Mouse (Mus musculus) kidney, embryonic 14.5 days (tissue): ENCODE data around the gene Cdh7. TPM values are rescaled to one million over a fixed set of nuclear protein-coding genes. Genes with fewer than 3 reads are reported as not detected.

Experiments used
- ATAC-seq: fragments of 200-750 bp; cut with Nextera tagmentation; 2 replicates; pipeline ENCODE4 v1.8.0; 2017; ENCODE audit warnings: moderate number of reproducible peaks, mild to moderate bottlenecking, moderate TSS enrichment, moderate library complexity; ENCODE audit not compliant: low FRiP score, low TSS enrichment
- H3K27ac ChIP-seq: fragments of 300-500 bp; sonication (generic); 2 replicates; pipeline ENCODE4 v1.5.1; 2014; ENCODE audit warnings: low read depth, mild to moderate bottlenecking, low read length, moderate library complexity, mixed read lengths
- H3K27me3 ChIP-seq: fragments of 300-500 bp; sonication (generic); 2 replicates; pipeline ENCODE4 v1.6.1; 2014; ENCODE audit warnings: mild to moderate bottlenecking, low read length; ENCODE audit not compliant: control insufficient read depth, insufficient read depth
- H3K36me3 ChIP-seq: fragments of 300-500 bp; sonication (generic); 2 replicates; pipeline ENCODE4 v1.6.1; 2014; ENCODE audit warnings: low read length, mixed read lengths; ENCODE audit not compliant: control insufficient read depth, insufficient read depth
- H3K4me1 ChIP-seq: fragments of 300-500 bp; sonication (generic); 2 replicates; pipeline ENCODE4 v1.6.1; 2014; ENCODE audit warnings: low read length, mixed read lengths; ENCODE audit not compliant: control insufficient read depth, insufficient read depth
- H3K4me2 ChIP-seq: fragments of 300-500 bp; sonication (generic); replicated peaks from 2 replicates; pipeline ENCODE4 v1.6.1; 2014; ENCODE audit warnings: low read depth, mild to moderate bottlenecking, low read length
- H3K4me3 ChIP-seq: fragments of 300-500 bp; sonication (generic); 2 replicates; pipeline ENCODE4 v1.5.1; 2014; ENCODE audit warnings: mild to moderate bottlenecking, low read length
- H3K9ac ChIP-seq: fragments of 300-500 bp; sonication (generic); 2 replicates; pipeline ENCODE4 v1.6.1; 2014; ENCODE audit warnings: low read depth, mild to moderate bottlenecking, low read length, moderate library complexity
- H3K9me3 ChIP-seq: fragments of 300-500 bp; sonication (generic); 2 replicates; pipeline ENCODE4 v1.6.1; 2016; ENCODE audit warnings: low read length; ENCODE audit not compliant: control insufficient read depth
- WGBS: fragments of 180-500 bp; shearing (Covaris S2); extraction: QIAGEN DNeasy Blood & Tissue Kit; methylation state at CpG from one replicate; pipeline ENCODE4 v1.1.7; 2014; 5-methylcytosine and 5-hydroxymethylcytosine counted together
- polyA plus RNA-seq: library from polyadenylated mRNA; unstranded; fragments of >200 nt; fragmentation: Nextera tagmentation; extraction: Ambion mirVana; gene quantifications from 2 replicates; pipeline ENCODE4 v1.2.1, GENCODE M21; 2014

Gene Cdh7
- polyA plus RNA-seq, 1 experiment from 2014 or later = not detected

DNA sequence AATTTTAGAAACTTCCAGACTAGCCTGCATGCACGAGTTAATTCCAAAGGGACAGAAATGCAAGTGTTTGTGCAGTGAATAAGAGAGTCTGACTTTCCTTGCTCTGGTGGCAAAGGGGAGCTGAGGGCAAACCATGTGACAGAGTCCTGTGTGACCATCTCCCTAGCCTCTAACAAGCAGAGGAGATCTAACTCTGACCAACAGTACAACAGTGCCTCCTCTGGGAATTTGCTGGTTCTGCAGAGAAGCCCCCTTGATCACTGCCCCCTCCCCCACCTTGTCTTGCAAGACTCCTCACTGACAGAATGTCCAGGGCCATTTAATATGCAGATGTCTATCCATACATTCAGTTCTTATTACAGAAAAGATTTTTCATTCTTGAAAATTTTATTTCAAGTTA, 3.2 kb downstream of the Cdh7 start:
- peaks cover 13% of the 10 kb centered on the region for H3K27me3 ChIP-seq
- H3K9me3 ChIP-seq = no peaks in the 10 kb centered on the region
- no peak overlapping the region for H3K4me2 ChIP-seq
- no peak overlapping the region for H3K9ac ChIP-seq
- no peak overlapping the region for H3K4me3 ChIP-seq
- peaks cover 4% of the 10 kb centered on the region; the same call in 1 of the 2 replicates for H3K4me1 ChIP-seq
- H3K36me3 ChIP-seq = no peaks in the 10 kb centered on the region
- WGBS = 6% methylated on average over 1 of the region's 1 CpGs
- no peak overlapping the region for H3K27ac ChIP-seq
- no peak for ATAC-seq

DNA sequence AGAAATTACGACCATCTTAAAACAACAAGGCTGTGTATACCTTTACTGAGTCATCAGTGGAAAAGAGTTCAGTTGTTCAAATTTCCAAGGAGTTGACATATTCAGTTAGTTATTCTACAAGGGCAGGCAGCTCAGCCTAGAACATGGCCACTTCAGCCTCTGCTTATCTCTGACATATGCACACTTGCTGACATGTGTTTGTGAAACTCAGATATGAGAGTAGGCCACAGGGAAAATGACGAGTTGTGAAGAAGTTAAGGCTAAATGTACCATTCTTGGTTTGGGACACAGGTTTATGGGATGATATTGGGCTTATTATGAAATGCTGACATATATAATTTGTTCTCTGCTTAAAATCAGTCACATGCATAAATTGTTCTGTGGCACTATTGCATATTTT, 7.3 kb downstream of the Cdh7 start:
- H3K4me2 ChIP-seq = no peak overlapping the region
- H3K4me1 ChIP-seq = no peaks in the 10 kb centered on the region
- 73% methylated on average over 2 of the region's 2 CpGs for WGBS
- H3K27ac ChIP-seq = no peak overlapping the region
- H3K27me3 ChIP-seq = no peaks in the 10 kb centered on the region; the same call in 1 of the 2 replicates
- H3K9me3 ChIP-seq = no peaks in the 10 kb centered on the region
- no peaks in the 10 kb centered on the region for H3K36me3 ChIP-seq
- H3K9ac ChIP-seq = no peak overlapping the region
- H3K4me3 ChIP-seq = no peak overlapping the region
- ATAC-seq = no peak

DNA sequence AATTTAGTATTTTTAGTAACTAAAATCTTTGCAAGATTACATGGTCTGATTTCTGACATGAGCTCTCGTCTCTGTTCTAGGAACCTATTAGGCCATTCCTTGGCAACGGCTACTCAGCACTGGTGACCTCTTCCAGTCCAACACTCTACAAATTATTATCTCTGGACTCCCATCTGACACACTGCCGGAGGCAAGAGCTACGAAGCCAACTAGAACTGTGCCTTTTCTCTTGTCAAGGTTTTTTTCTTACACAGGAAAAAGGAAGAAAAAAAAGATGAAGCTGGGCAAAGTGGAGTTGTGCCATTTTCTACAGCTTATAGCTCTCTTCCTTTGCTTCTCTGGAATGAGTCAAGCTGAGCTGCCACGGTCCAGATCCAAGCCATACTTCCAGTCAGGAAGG, 11.7 kb downstream of the Cdh7 start:
- no peaks in the 10 kb centered on the region for H3K27me3 ChIP-seq
- no peaks in the 10 kb centered on the region for H3K4me1 ChIP-seq
- H3K36me3 ChIP-seq = no peaks in the 10 kb centered on the region
- no peaks in the 10 kb centered on the region for H3K9me3 ChIP-seq
- H3K9ac ChIP-seq = no peak overlapping the region
- H3K4me3 ChIP-seq = no peak overlapping the region
- H3K4me2 ChIP-seq = no peak overlapping the region
- H3K27ac ChIP-seq = no peak overlapping the region
- WGBS = 76% methylated on average over 5 of the region's 5 CpGs
- ATAC-seq = no peak

DNA sequence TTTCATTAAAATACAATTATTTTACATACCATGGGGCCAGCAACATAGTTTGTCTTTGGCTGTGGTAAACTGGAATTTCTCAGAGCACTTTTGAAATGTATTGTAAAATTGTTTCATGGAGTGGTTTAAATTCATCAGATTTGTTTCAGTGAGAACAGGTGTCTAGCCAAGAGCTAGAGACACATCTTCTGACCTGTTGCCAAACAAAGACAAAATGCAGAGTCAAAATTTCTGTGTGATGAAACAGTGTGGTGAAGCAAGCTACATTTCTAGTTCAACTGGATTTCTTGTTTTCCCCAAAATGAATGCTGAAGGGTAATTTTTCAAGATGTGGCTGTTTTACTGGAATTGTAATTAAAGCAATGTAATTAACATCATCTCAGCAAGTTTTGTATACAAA, 22.2 kb downstream of the Cdh7 start:
- Histone ChIP-seq H3K27ac (no peak overlapping the region), H3K4me3 (no peak overlapping the region), H3K36me3 (no peaks in the 10 kb centered on the region), H3K9ac (no peak overlapping the region), H3K9me3 (no peaks in the 10 kb centered on the region), H3K4me2 (no peak overlapping the region), H3K27me3 (no peaks in the 10 kb centered on the region), H3K4me1 (no peaks in the 10 kb centered on the region)
- no peak for ATAC-seq

DNA sequence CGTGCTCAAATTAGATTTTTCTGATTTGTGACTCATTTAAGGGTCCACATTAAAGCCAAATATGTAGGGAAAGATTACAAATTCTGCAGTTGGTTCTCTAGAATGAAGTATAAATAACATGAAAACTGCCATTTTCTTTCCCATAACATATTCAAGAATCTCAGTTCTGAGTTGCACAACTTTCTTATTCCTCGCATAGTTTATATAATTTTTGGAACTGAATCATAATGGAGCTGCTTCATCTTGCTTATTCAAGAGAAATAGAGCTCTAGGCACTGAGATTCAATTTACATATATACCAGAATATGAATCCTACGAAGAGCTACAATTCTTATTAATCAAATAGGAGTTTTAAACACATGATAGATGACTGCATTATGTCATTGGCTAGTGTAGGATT, 22.8 kb downstream of the Cdh7 start:
- Histone ChIP-seq H3K9me3 (no peaks in the 10 kb centered on the region), H3K36me3 (no peaks in the 10 kb centered on the region), H3K27ac (no peak overlapping the region), H3K27me3 (no peaks in the 10 kb centered on the region), H3K4me1 (no peaks in the 10 kb centered on the region), H3K9ac (no peak overlapping the region), H3K4me3 (no peak overlapping the region), H3K4me2 (no peak overlapping the region)
- no peak for ATAC-seq
- 85% methylated on average over 3 of the region's 3 CpGs for WGBS

DNA sequence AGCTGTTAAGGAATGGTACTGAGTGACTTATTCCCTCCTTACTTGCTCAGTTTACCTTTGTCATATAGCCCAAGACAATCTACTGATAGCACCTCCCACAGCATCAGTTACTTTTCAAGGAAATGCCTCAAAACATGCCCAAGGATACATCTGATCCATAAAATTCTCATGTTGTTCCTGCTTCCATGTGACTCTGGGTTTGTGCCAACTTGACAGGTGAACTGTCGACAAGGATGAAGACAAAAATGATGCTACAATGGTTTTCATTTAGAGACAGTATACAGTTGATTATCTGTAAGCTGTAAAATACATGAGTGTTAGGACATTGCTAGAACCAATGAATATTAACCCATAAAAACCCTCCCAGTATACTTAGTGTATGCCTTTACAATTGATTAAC, 29.9 kb downstream of the Cdh7 start:
- no peaks in the 10 kb centered on the region for H3K9me3 ChIP-seq
- H3K4me2 ChIP-seq = no peak overlapping the region
- WGBS = 95% methylated on average over 1 of the region's 1 CpGs
- H3K4me1 ChIP-seq = no peaks in the 10 kb centered on the region
- no peak overlapping the region for H3K27ac ChIP-seq
- no peaks in the 10 kb centered on the region for H3K36me3 ChIP-seq
- H3K9ac ChIP-seq = no peak overlapping the region
- no peak overlapping the region for H3K4me3 ChIP-seq
- H3K27me3 ChIP-seq = no peaks in the 10 kb centered on the region
- no peak for ATAC-seq

DNA sequence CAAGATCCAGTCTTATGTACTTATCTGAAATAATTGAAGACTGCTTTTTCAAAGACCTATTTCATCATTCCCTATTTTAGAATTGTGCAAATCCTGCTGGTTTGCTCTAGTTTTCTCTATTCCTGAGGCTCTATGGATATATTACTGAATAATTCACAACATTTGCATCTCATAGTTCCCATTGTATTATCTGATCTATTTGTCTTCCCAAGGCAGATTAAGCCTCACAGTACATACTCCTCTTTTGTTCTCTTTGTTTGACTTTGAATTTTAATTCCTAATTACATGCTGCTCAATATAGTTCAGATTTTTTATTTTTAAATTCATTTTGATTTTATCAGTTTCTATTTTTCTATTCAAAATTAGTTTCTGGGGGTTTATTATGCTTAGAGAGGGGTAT, 74.1 kb downstream of the Cdh7 start:
- ATAC-seq = no peak
- no peaks in the 10 kb centered on the region for H3K27me3 ChIP-seq
- no peak overlapping the region for H3K9ac ChIP-seq
- H3K36me3 ChIP-seq = no peaks in the 10 kb centered on the region
- no peaks in the 10 kb centered on the region for H3K4me1 ChIP-seq
- H3K4me2 ChIP-seq = no peak overlapping the region
- H3K4me3 ChIP-seq = no peak overlapping the region
- H3K9me3 ChIP-seq = no peaks in the 10 kb centered on the region
- H3K27ac ChIP-seq = no peak overlapping the region

DNA sequence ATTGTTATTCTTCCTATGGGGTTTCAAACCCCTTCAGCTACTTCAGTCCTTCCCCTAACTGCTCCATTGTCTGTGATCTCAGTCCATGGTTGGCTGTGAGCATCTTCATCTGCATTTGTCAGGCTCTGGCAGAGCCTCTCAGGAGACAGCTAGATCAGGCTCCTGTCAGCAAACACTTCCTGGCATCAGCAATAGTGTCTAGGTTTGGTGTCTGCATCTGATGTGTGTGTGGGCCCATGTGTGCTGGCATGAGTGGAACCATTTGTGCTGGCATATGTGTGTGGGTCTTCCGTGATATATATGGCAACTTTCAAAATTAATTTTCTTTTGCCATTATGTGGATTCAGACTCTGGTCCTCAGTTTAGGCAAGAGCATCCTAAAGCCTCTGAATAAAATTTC, 85.2 kb downstream of the Cdh7 start:
- no peaks in the 10 kb centered on the region for H3K9me3 ChIP-seq
- no peak overlapping the region for H3K9ac ChIP-seq
- ATAC-seq = no peak
- H3K27me3 ChIP-seq = no peaks in the 10 kb centered on the region
- H3K27ac ChIP-seq = no peak overlapping the region
- WGBS = 90% methylated on average over 1 of the region's 1 CpGs
- no peaks in the 10 kb centered on the region for H3K4me1 ChIP-seq
- no peak overlapping the region for H3K4me2 ChIP-seq
- H3K4me3 ChIP-seq = no peak overlapping the region
- H3K36me3 ChIP-seq = no peaks in the 10 kb centered on the region

DNA sequence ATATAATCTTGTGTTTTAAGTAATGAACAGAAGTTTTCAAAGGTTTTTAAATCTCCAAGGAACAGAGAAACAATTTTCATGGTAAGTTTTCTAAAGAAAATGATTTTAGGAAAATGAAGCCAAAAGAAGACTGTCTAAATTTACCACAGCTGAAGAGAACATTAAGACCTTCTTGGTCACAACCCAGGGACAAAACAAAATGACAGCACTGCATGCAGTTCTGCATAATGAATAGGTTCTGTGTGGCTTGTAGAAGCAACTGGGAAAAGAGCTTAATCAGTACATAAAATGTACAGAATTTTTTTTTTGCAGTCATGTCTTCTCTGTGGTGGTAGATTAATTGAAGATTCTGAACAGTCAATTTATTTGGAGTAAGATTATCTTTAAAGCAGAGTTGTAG, 96.2 kb downstream of the Cdh7 start:
- no peaks in the 10 kb centered on the region for H3K9me3 ChIP-seq
- H3K9ac ChIP-seq = no peak overlapping the region
- no peak overlapping the region for H3K4me3 ChIP-seq
- no peak overlapping the region for H3K27ac ChIP-seq
- ATAC-seq = no peak
- H3K4me1 ChIP-seq = no peaks in the 10 kb centered on the region
- no peaks in the 10 kb centered on the region for H3K27me3 ChIP-seq
- no peak overlapping the region for H3K4me2 ChIP-seq
- H3K36me3 ChIP-seq = no peaks in the 10 kb centered on the region

DNA sequence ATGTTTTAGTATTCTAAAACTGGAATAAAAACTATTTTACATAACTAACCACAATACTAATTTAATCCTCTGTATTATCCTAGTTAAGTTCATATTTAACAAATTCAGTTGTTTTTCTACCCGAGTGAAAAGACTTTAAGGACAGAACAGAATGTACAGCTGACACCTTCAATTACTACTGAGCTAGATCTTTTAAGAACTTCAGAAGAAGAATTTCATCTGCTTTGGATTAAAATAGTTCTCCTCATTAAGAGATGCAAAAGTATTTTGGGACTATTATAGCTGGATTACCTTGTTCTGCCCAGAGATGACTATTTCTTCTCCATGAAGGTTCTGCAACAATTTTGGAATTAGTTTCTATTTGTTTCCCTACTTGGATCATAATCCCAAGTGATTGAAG, 135.8 kb downstream of the Cdh7 start:
- Histone ChIP-seq H3K36me3 (no peaks in the 10 kb centered on the region), H3K27me3 (no peaks in the 10 kb centered on the region), H3K9ac (no peak overlapping the region), H3K4me3 (no peak overlapping the region), H3K27ac (no peak overlapping the region), H3K4me1 (no peaks in the 10 kb centered on the region), H3K4me2 (no peak overlapping the region), H3K9me3 (no peaks in the 10 kb centered on the region)
- 89% methylated on average over 1 of the region's 1 CpGs for WGBS
- no peak for ATAC-seq
